Mouse (Mus musculus) R1 (cell line): ENCODE measurements at regions not wholly inside any gene's neighbourhood (a gene's known extent, or its start where the extent isn't known, plus 50 kb on each side); places are given as distances from the start of the nearest gene placed in this dataset.

Experiments used
- DNase-seq: peaks from one replicate; pipeline ENCODE4 v3.0.0-alpha.2; 2018; ENCODE audit warnings: low read depth, low spot score

GRCm38 (mm10) chr3:63542638-63543408, 59.1 kb upstream of the Gm34302 start:
- no peak for DNase-seq

GRCm38 (mm10) chr3:63538881-63539280, 55.2 kb upstream of the Gm34302 start:
- no peak for DNase-seq

GRCm38 (mm10) chr3:63534141-63534540, 50.5 kb upstream of the Gm34302 start:
- no peak for DNase-seq
